20 mouse cellular contexts compared by ENCODE assay signal in the genomic region with DNA sequence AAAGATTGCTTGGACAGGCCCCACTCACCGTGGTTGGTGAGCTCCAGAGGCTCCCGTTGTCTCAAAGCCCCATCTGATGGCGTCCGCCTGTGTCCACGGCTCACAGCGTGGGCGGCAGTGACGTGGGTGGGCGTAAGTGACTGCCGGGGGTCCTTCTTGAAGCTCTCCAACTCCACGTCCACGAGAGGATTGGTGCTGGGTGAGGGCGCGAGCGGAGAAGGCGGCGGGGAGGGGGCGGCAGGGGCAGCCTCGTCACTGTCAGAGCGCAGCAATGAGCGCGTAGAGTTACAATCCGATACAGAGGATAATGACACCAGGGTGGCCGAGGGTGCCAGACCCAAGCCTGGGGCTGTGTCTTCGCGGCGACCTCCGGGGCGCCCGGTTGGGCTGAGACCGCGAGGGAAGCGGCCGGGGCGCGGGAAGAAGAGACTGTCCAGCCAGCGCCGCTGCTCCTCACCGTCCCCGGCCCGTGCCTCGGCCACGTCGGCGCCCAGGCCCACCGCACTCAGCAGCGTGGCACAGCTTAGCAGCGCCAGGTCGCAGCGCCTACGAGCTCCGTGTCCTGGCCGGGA. TPM values are rescaled to one million over a fixed set of nuclear protein-coding genes. Genes with fewer than 3 reads are reported as not detected.
A peak's percentile ranks its signal among the peaks of the same experiment; 100 is the strongest.
DNase-seq lines count a peak whose midpoint lies in the region; ATAC-seq lines count a peak whose summit lies in the region.
"Had no signal": no experiment of that assay in that cellular context is flagged by ENCODE, and none has a peak within 500 bp of the region (broad histone marks: within the 10 kb centered on the region; RNA-seq: fewer than 3 reads in every experiment).

No protein-coding gene starts in this region.

- H3K9ac ChIP-seq in hindbrain, embryonic 11.5 days (ENCODE audit: low read depth, low read length) = no peak overlapping the region
- no peak overlapping the region for H3K9ac ChIP-seq in hindbrain, embryonic 13.5 days
- H3K9ac ChIP-seq in liver, embryonic 13.5 days = no peak overlapping the region
- H3K9ac ChIP-seq: midbrain, embryonic 12.5 days had no signal

- peaks cover 32% of the 10 kb centered on the region for H3K27me3 ChIP-seq in hindbrain, embryonic 11.5 days (ENCODE audit: control insufficient read depth, insufficient read depth, low read length)
- H3K27me3 ChIP-seq in hindbrain, embryonic 13.5 days = peaks cover 42% of the 10 kb centered on the region
- peaks cover 79% of the 10 kb centered on the region for H3K27me3 ChIP-seq in megakaryocyte, embryonic 14.5 days (replicated peaks)
- peaks cover 72% of the 10 kb centered on the region for H3K27me3 ChIP-seq in liver, embryonic 13.5 days

- WGBS in hindbrain, embryonic 11.5 days = 32% methylated on average over 44 of the region's 53 CpGs
- WGBS in hindbrain, embryonic 13.5 days = 28% methylated on average over 53 of the region's 53 CpGs
- WGBS in liver, embryonic 13.5 days (ENCODE audit: insufficient replicate concordance) = 18% methylated on average over 53 of the region's 53 CpGs

- H3K9me3 ChIP-seq in hindbrain, embryonic 11.5 days (ENCODE audit: control insufficient read depth, low read length) = no peaks in the 10 kb centered on the region
- no peaks in the 10 kb centered on the region for H3K9me3 ChIP-seq in hindbrain, embryonic 13.5 days
- no peaks in the 10 kb centered on the region for H3K9me3 ChIP-seq in megakaryocyte, embryonic 14.5 days
- H3K9me3 ChIP-seq in liver, embryonic 13.5 days (replicated peaks) = no peaks in the 10 kb centered on the region
- H3K9me3 ChIP-seq: midbrain, embryonic 12.5 days had no signal

- no peak overlapping the region for H3K4me2 ChIP-seq in hindbrain, embryonic 11.5 days (replicated peaks; ENCODE audit: low read depth, low read length)
- H3K4me2 ChIP-seq in hindbrain, embryonic 13.5 days = no peak overlapping the region
- peak overlapping the region; percentile 37 for H3K4me2 ChIP-seq in liver, embryonic 13.5 days
- H3K4me2 ChIP-seq: midbrain, embryonic 12.5 days had no signal

- ATAC-seq in hindbrain, embryonic 11.5 days (ENCODE audit: low FRiP score) = no peak
- ATAC-seq in hindbrain, embryonic 13.5 days (ENCODE audit: low FRiP score) = no peak
- no peak for ATAC-seq in megakaryocyte, adult 5-6 weeks (ENCODE audit: poor library complexity, severe bottlenecking)
- ATAC-seq in liver, embryonic 13.5 days (ENCODE audit: low read depth) = no peak
- ATAC-seq: CD4-positive, CD25-positive, alpha-beta regulatory T cell, adult 4 months; forebrain, embryonic 16.5 days; hindbrain, postnatal 0 days had no signal

- no peak overlapping the region for H3K27ac ChIP-seq in hindbrain, embryonic 11.5 days (ENCODE audit: low read depth, low read length)
- no peak overlapping the region for H3K27ac ChIP-seq in hindbrain, embryonic 13.5 days
- no peak overlapping the region for H3K27ac ChIP-seq in liver, embryonic 13.5 days
- H3K27ac ChIP-seq: hindbrain, postnatal 0 days; midbrain, embryonic 12.5 days had no signal

- peak; percentile 5 for DNase-seq in hindbrain, embryonic 11.5 days (ENCODE audit: low spot score)
- DNase-seq in ZHBTc4 (ENCODE audit: low read depth, low spot score) = peak; percentile 37
- DNase-seq in liver, embryonic 13.5 days = no peak
- no peak for DNase-seq in layer of hippocampus, postnatal 25 days (ENCODE audit: extremely low spot score in 1 of 2, low spot score in 1 of 2)
- DNase-seq: adrenal gland, postnatal 10 days; cerebellum, adult 11 months; heart, adult 11 months; heart, postnatal 36 days; kidney, adult 11 months; lung, adult 18-20 months; retina, postnatal 1 day had no signal

- H3K4me1 ChIP-seq in hindbrain, embryonic 11.5 days (replicated peaks; ENCODE audit: control insufficient read depth, insufficient read depth, low read length) = no peaks in the 10 kb centered on the region
- peaks cover 26% of the 10 kb centered on the region for H3K4me1 ChIP-seq in hindbrain, embryonic 13.5 days (replicated peaks)
- H3K4me1 ChIP-seq in megakaryocyte, embryonic 14.5 days = peaks cover 28% of the 10 kb centered on the region
- peaks cover 27% of the 10 kb centered on the region for H3K4me1 ChIP-seq in liver, embryonic 13.5 days (replicated peaks)

- H3K4me3 ChIP-seq in hindbrain, embryonic 11.5 days (ENCODE audit: low read depth, low read length) = no peak overlapping the region
- no peak overlapping the region for H3K4me3 ChIP-seq in hindbrain, embryonic 13.5 days
- H3K4me3 ChIP-seq in megakaryocyte, embryonic 14.5 days (replicated peaks) = peak overlapping the region; percentile 30
- H3K4me3 ChIP-seq in liver, embryonic 13.5 days (replicated peaks) = no peak overlapping the region
- H3K4me3 ChIP-seq: midbrain, embryonic 12.5 days had no signal

- no peaks in the 10 kb centered on the region for H3K36me3 ChIP-seq in hindbrain, embryonic 11.5 days (ENCODE audit: control insufficient read depth, insufficient read depth, low read length)
- H3K36me3 ChIP-seq in hindbrain, embryonic 13.5 days = peaks cover 72% of the 10 kb centered on the region
- no peaks in the 10 kb centered on the region for H3K36me3 ChIP-seq in megakaryocyte, embryonic 14.5 days (replicated peaks; ENCODE audit: low read length)
- H3K36me3 ChIP-seq in liver, embryonic 13.5 days = no peaks in the 10 kb centered on the region

RNA-seq across cellular contexts. Expression of gene Ttc9b, which starts 4.2 kb away (rescaled TPM):
- polyA plus RNA-seq in hindbrain, embryonic 11.5 days (2014; fragmentation: Nextera tagmentation; extraction: Ambion mirVana) = 11.2 and 13.4 TPM in 2 replicates
- 50.2 and 52.0 TPM in 2 replicates for polyA plus RNA-seq in hindbrain, embryonic 13.5 days (2015; fragmentation: Nextera tagmentation; extraction: Ambion mirVana)
- polyA plus RNA-seq in megakaryocyte, embryonic 14.5 days (2012; ENCODE audit: insufficient read depth, low replicate concordance) = not detected in 2 replicates
- not detected in 2 replicates for total RNA-seq in megakaryocyte, adult 5-6 weeks (2015)
- total RNA-seq in megakaryocyte, adult 5-6 weeks (2017) = not detected in 2 replicates
- 0.05 TPM in 1 of 2 replicates, not detected in the other for polyA plus RNA-seq in liver, embryonic 13.5 days (2015; fragmentation: Nextera tagmentation; extraction: Ambion mirVana)
- total RNA-seq in layer of hippocampus, postnatal 25 days (2021) = 10 to 100 TPM; 55.0 to 59.8 TPM
- total RNA-seq: gastrocnemius, adult 8-10 months; heart, postnatal 36 days had no signal
- polyA plus RNA-seq: CD4-positive, CD25-positive, alpha-beta regulatory T cell, adult 4 months; spleen, adult 2 months had no signal

RNA-seq across cellular contexts. Expression of gene Map3k10, which starts 16.5 kb away (rescaled TPM):
- 6.2 and 8.8 TPM in 2 replicates for polyA plus RNA-seq in hindbrain, embryonic 11.5 days (2014; fragmentation: Nextera tagmentation; extraction: Ambion mirVana)
- 13.0 and 13.2 TPM in 2 replicates for polyA plus RNA-seq in hindbrain, embryonic 13.5 days (2015; fragmentation: Nextera tagmentation; extraction: Ambion mirVana)
- polyA plus RNA-seq in megakaryocyte, embryonic 14.5 days (2012; ENCODE audit: insufficient read depth, low replicate concordance) = 22.4 and 38.4 TPM in 2 replicates
- 1.7 and 2.4 TPM in 2 replicates for total RNA-seq in megakaryocyte, adult 5-6 weeks (2015)
- total RNA-seq in megakaryocyte, adult 5-6 weeks (2017) = 2.3 and 4.3 TPM in 2 replicates
- 1.3 and 1.8 TPM in 2 replicates for polyA plus RNA-seq in liver, embryonic 13.5 days (2015; fragmentation: Nextera tagmentation; extraction: Ambion mirVana)
- total RNA-seq in layer of hippocampus, postnatal 25 days (2021) = 100 to 1,000 TPM; 195 to 201 TPM

RNA-seq across cellular contexts. Expression of gene Zfp607b, which starts 31.2 kb away (rescaled TPM):
- polyA plus RNA-seq in hindbrain, embryonic 11.5 days (2014; fragmentation: Nextera tagmentation; extraction: Ambion mirVana) = 7.3 and 8.5 TPM in 2 replicates
- polyA plus RNA-seq in hindbrain, embryonic 13.5 days (2015; fragmentation: Nextera tagmentation; extraction: Ambion mirVana) = 10.8 and 12.1 TPM in 2 replicates
- 0.03 TPM in 1 of 2 replicates, not detected in the other for polyA plus RNA-seq in megakaryocyte, embryonic 14.5 days (2012; ENCODE audit: insufficient read depth, low replicate concordance)
- 0.46 and 1.4 TPM in 2 replicates for total RNA-seq in megakaryocyte, adult 5-6 weeks (2015)
- total RNA-seq in megakaryocyte, adult 5-6 weeks (2017) = 0.41 and 1.6 TPM in 2 replicates
- polyA plus RNA-seq in liver, embryonic 13.5 days (2015; fragmentation: Nextera tagmentation; extraction: Ambion mirVana) = 0.35 and 0.83 TPM in 2 replicates
- total RNA-seq in layer of hippocampus, postnatal 25 days (2021) = 1 to 10 TPM; 7.9 to 9.0 TPM

Comparison
In these comparisons a context has a peak if more than half of its experiments do, and no peak if none do; other contexts are left out.
1. DNase-seq: peak in hindbrain, embryonic 11.5 days (single experiment) and ZHBTc4 (single experiment); none in liver, embryonic 13.5 days (single experiment) and layer of hippocampus, postnatal 25 days (0 of 2).
2. RNA of gene Ttc9b, which starts 4.2 kb away (polyA plus RNA-seq): 50.2 to 52.0 TPM in hindbrain, embryonic 13.5 days and 11.2 to 13.4 TPM in hindbrain, embryonic 11.5 days; 0.05 TPM in liver, embryonic 13.5 days and not detected in megakaryocyte, embryonic 14.5 days; every median in the first group is over 10 times any median in the second.